Mouse (Mus musculus): Measurements from ENCODE around the gene Ccng2. TPM values are rescaled to one million over a fixed set of nuclear protein-coding genes. Genes with fewer than 3 reads are reported as not detected.

Ccng2 gene
- polyA plus RNA-seq, 1 experiment from 2014 or later: 49.1 TPM

DNA sequence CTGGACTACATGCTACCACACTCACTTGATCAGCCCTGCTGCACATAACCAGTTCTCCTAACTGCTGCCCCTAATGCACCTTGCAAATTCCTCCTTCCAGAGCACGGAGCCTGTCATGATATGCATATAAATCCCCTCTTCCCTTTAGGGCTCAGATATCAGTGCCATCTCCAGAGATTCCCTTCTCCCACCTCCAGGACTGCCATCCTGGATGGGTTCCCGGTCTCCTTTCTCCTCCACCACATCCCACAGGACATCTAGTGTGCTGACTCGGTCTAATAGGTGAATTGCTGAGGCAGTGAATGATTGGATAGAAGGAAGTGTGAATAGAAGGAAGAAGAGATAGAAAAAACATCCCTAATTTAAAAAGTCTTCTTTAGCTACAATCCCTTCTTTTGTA is 35.3 kb upstream of the Ccng2 start:
- Histone ChIP-seq H3K36me3 (ENCODE audit: insufficient read depth, low read length) (no peaks in the 10 kb centered on the region), H3K4me1 (replicated peaks; ENCODE audit: insufficient read depth, low read length) (no peaks in the 10 kb centered on the region), H3K4me2 (ENCODE audit: low read length) (no peak overlapping the region), H3K27me3 (ENCODE audit: insufficient read depth, low read length) (no peaks in the 10 kb centered on the region), H3K27ac (no peak overlapping the region), H3K4me3 (replicated peaks; ENCODE audit: low read depth, low read length) (no peak overlapping the region), H3K9me3 (replicated peaks; ENCODE audit: low read length) (no peaks in the 10 kb centered on the region), H3K9ac (ENCODE audit: low read depth, low read length) (no peak overlapping the region)
- DNase-seq (ENCODE audit: low spot score): no peak
- WGBS: 40% methylated on average over 3 of the region's 3 CpGs
- ATAC-seq (replicated peaks; ENCODE audit: low FRiP score, low read depth): no peak
- TF ChIP-seq CTCF (IDR thresholded peaks at IDR 0.05; ENCODE audit: low read depth): no peak

DNA sequence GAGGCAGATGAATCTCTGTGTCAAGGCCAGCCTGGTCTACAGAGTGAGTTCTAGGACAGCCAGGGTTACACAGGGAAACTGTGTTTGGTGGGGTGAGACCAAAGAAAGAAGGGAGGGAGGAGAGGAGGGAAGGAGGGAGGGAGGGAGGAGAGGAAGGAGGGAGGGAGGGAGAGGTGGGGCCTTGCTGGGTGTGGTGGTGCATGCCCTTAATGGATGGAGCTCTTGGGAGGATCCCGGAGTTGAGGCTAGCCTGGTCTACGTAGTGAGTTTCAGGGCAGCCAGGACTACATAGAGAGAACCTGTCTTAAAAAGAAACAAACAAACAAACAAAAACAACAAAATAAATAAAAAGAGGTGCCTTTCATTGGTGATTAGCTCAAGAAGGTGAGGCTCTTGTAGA is 34.2 kb upstream of the Ccng2 start:
- no peak for TF ChIP-seq CTCF (IDR thresholded peaks at IDR 0.05; ENCODE audit: low read depth)
- DNase-seq (ENCODE audit: low spot score): no peak
- Histone ChIP-seq H3K9ac (ENCODE audit: low read depth, low read length) (no peak overlapping the region), H3K4me1 (replicated peaks; ENCODE audit: insufficient read depth, low read length) (no peaks in the 10 kb centered on the region), H3K4me2 (ENCODE audit: low read length) (no peak overlapping the region), H3K27ac (no peak overlapping the region), H3K4me3 (replicated peaks; ENCODE audit: low read depth, low read length) (no peak overlapping the region), H3K9me3 (replicated peaks; ENCODE audit: low read length) (no peaks in the 10 kb centered on the region), H3K27me3 (ENCODE audit: insufficient read depth, low read length) (no peaks in the 10 kb centered on the region), H3K36me3 (ENCODE audit: insufficient read depth, low read length) (no peaks in the 10 kb centered on the region)
- 94% methylated on average over 2 of the region's 2 CpGs for WGBS
- ATAC-seq (replicated peaks; ENCODE audit: low FRiP score, low read depth): no peak

GRCm38 (mm10) chr5:93234130-93234529 is 32.9 kb upstream of the Ccng2 start:
- H3K27ac ChIP-seq: no peak overlapping the region
- no peak overlapping the region for H3K4me3 ChIP-seq (replicated peaks; ENCODE audit: low read depth, low read length)
- 62% methylated on average over 4 of the region's 4 CpGs for WGBS
- no peaks in the 10 kb centered on the region for H3K4me1 ChIP-seq (replicated peaks; ENCODE audit: insufficient read depth, low read length)
- H3K27me3 ChIP-seq (ENCODE audit: insufficient read depth, low read length): no peaks in the 10 kb centered on the region
- no peak overlapping the region for H3K4me2 ChIP-seq (ENCODE audit: low read length)
- no peak overlapping the region for H3K9ac ChIP-seq (ENCODE audit: low read depth, low read length)
- no peak for TF ChIP-seq CTCF (IDR thresholded peaks at IDR 0.05; ENCODE audit: low read depth)
- no peaks in the 10 kb centered on the region for H3K36me3 ChIP-seq (ENCODE audit: insufficient read depth, low read length)
- ATAC-seq (replicated peaks; ENCODE audit: low FRiP score, low read depth): no peak
- no peak for DNase-seq (ENCODE audit: low spot score)
- no peaks in the 10 kb centered on the region for H3K9me3 ChIP-seq (replicated peaks; ENCODE audit: low read length)

GRCm38 (mm10) chr5:93234605-93235004 is 32.5 kb upstream of the Ccng2 start:
- Histone ChIP-seq H3K36me3 (ENCODE audit: insufficient read depth, low read length) (no peaks in the 10 kb centered on the region), H3K4me2 (ENCODE audit: low read length) (no peak overlapping the region), H3K9ac (ENCODE audit: low read depth, low read length) (no peak overlapping the region), H3K9me3 (replicated peaks; ENCODE audit: low read length) (no peaks in the 10 kb centered on the region), H3K4me1 (replicated peaks; ENCODE audit: insufficient read depth, low read length) (no peaks in the 10 kb centered on the region), H3K27ac (no peak overlapping the region), H3K27me3 (ENCODE audit: insufficient read depth, low read length) (no peaks in the 10 kb centered on the region), H3K4me3 (replicated peaks; ENCODE audit: low read depth, low read length) (no peak overlapping the region)
- no peak for TF ChIP-seq CTCF (IDR thresholded peaks at IDR 0.05; ENCODE audit: low read depth)
- DNase-seq (ENCODE audit: low spot score): no peak
- 84% methylated on average over 2 of the region's 2 CpGs for WGBS
- no peak for ATAC-seq (replicated peaks; ENCODE audit: low FRiP score, low read depth)

GRCm38 (mm10) chr5:93235888-93236287 is 31.2 kb upstream of the Ccng2 start:
- TF ChIP-seq CTCF (IDR thresholded peaks at IDR 0.05; ENCODE audit: low read depth): no peak
- H3K4me1 ChIP-seq (replicated peaks; ENCODE audit: insufficient read depth, low read length): no peaks in the 10 kb centered on the region
- 83% methylated on average over 3 of the region's 3 CpGs for WGBS

DNA sequence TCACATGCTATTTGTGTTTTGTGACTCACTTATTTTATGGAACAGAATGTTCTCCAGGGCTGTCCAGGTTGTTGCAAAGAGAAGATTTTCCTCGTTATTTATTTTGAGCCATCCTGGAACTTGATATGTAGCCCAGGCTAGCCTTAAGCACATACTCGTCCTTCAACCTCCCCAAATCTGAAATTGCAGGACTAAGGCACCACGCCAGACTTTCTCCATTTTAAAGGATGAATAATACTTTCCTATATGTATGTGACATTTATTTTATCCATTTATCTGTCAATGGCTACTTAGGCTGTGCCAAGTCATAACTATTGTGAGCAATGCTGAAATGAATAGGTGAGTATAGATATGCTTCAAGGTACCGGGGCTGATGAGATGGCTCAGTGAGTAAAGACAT is 30.5 kb upstream of the Ccng2 start:
- ATAC-seq (replicated peaks; ENCODE audit: low FRiP score, low read depth) (no peak), DNase-seq (ENCODE audit: low spot score) (no peak)
- Histone ChIP-seq H3K9ac (ENCODE audit: low read depth, low read length) (no peak overlapping the region), H3K9me3 (replicated peaks; ENCODE audit: low read length) (no peaks in the 10 kb centered on the region), H3K27ac (no peak overlapping the region), H3K4me1 (replicated peaks; ENCODE audit: insufficient read depth, low read length) (no peaks in the 10 kb centered on the region), H3K4me2 (ENCODE audit: low read length) (no peak overlapping the region), H3K27me3 (ENCODE audit: insufficient read depth, low read length) (no peaks in the 10 kb centered on the region), H3K36me3 (ENCODE audit: insufficient read depth, low read length) (no peaks in the 10 kb centered on the region), H3K4me3 (replicated peaks; ENCODE audit: low read depth, low read length) (no peak overlapping the region)
- no peak for TF ChIP-seq CTCF (IDR thresholded peaks at IDR 0.05; ENCODE audit: low read depth)
- 79% methylated on average over 4 of the region's 4 CpGs for WGBS

More at GRCm38 (mm10) chr5:93235888-93236287, 31.2 kb upstream of the Ccng2 start:
- Histone ChIP-seq H3K9me3 (replicated peaks; ENCODE audit: low read length) (no peaks in the 10 kb centered on the region), H3K9ac (ENCODE audit: low read depth, low read length) (no peak overlapping the region), H3K36me3 (ENCODE audit: insufficient read depth, low read length) (no peaks in the 10 kb centered on the region), H3K27ac (no peak overlapping the region), H3K27me3 (ENCODE audit: insufficient read depth, low read length) (no peaks in the 10 kb centered on the region), H3K4me2 (ENCODE audit: low read length) (no peak overlapping the region), H3K4me3 (replicated peaks; ENCODE audit: low read depth, low read length) (no peak overlapping the region)
- DNase-seq (ENCODE audit: low spot score) (no peak), ATAC-seq (replicated peaks; ENCODE audit: low FRiP score, low read depth) (no peak)

All from kidney, postnatal 0 days (tissue).